Mouse (Mus musculus) embryonic facial prominence, embryonic 13.5 days (tissue): ENCODE measurements around the gene Mst1. TPM values are rescaled to one million over a fixed set of nuclear protein-coding genes. Genes with fewer than 3 reads are reported as not detected.

Source experiments
- ATAC-seq: fragments of 200-750 bp; cut with Nextera tagmentation; 2 replicates; pipeline ENCODE4 v1.8.0; 2017; ENCODE audit warnings: low read depth; ENCODE audit not compliant: insufficient number of reproducible peaks, insufficient read depth, low FRiP score, low TSS enrichment
- H3K27ac ChIP-seq: fragments of 300-500 bp; sonication (generic); 2 replicates; pipeline ENCODE4 v1.5.1; 2015; ENCODE audit warnings: moderate library complexity, mild to moderate bottlenecking, inconsistent platforms
- H3K27me3 ChIP-seq: fragments of 300-500 bp; sonication (generic); 2 replicates; pipeline ENCODE4 v1.6.1; 2015; ENCODE audit warnings: mild to moderate bottlenecking, inconsistent platforms
- H3K36me3 ChIP-seq: fragments of 300-500 bp; sonication (generic); 2 replicates; pipeline ENCODE4 v1.6.1; 2015; ENCODE audit warnings: mild to moderate bottlenecking, inconsistent platforms
- H3K4me1 ChIP-seq: fragments of 300-500 bp; sonication (generic); 2 replicates; pipeline ENCODE4 v1.6.1; 2015; ENCODE audit warnings: inconsistent platforms
- H3K4me2 ChIP-seq: fragments of 300-500 bp; sonication (generic); 2 replicates; pipeline ENCODE4 v1.6.1; 2015; ENCODE audit warnings: moderate library complexity, mild to moderate bottlenecking, inconsistent platforms
- H3K4me3 ChIP-seq: fragments of 300-500 bp; sonication (generic); 2 replicates; pipeline ENCODE4 v1.5.1; 2015; ENCODE audit warnings: mild to moderate bottlenecking, inconsistent platforms
- H3K9ac ChIP-seq: fragments of 300-500 bp; sonication (generic); 2 replicates; pipeline ENCODE4 v1.6.1; 2015; ENCODE audit warnings: mild to moderate bottlenecking, inconsistent platforms
- H3K9me3 ChIP-seq: fragments of 300-500 bp; sonication (generic); 2 replicates; pipeline ENCODE4 v1.6.1; 2016; ENCODE audit warnings: inconsistent platforms
- WGBS: fragments of 180-500 bp; shearing (Covaris S2); methylation state at CpG from one replicate; pipeline ENCODE4 v1.1.7; 2015; ENCODE audit warnings: mixed read lengths; 5-methylcytosine and 5-hydroxymethylcytosine counted together
- polyA plus RNA-seq: library from polyadenylated mRNA; unstranded; fragments of >200 nt; fragmentation: Nextera tagmentation; extraction: Ambion mirVana; gene quantifications from 2 replicates; pipeline ENCODE4 v1.2.1, GENCODE M21; 2015

Gene Mst1
- polyA plus RNA-seq, 1 experiment from 2014 or later: 0.38 TPM

DNA sequence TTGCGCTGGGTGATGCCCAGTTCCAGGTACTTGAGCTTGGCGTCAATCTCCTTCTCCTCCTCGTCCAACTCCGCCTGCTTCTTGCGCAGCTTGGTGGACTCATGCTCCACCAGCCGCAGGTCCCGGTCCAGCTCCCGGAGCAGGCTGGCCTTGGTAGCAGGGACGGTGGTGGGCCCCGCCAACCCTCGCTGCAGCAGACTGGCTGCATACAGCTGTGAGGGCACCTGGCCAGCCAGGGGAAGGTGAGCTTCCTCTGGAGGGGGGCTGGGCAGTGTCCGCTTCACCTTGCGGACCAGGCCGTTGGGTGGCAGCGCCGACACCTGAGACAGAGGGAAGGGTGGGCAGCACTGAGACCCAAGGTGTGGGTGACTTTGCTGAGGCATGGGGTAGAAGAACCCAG lies 27.6 kb downstream of the Mst1 start:
- H3K27me3 ChIP-seq: peaks cover 19% of the 10 kb centered on the region

GRCm38 (mm10) chr9:108110160-108110559 lies 29.9 kb downstream of the Mst1 start:
- Histone ChIP-seq H3K4me2 (peak overlapping the region; percentile 67), H3K4me1 (peaks cover 21% of the 10 kb centered on the region), H3K36me3 (no peaks in the 10 kb centered on the region), H3K9me3 (no peaks in the 10 kb centered on the region), H3K9ac (peak overlapping the region; percentile 63; the same call in 1 of the 2 replicates), H3K27me3 (peaks cover 29% of the 10 kb centered on the region), H3K27ac (no peak overlapping the region), H3K4me3 (no peak overlapping the region)
- ATAC-seq: no peak
- 80% methylated on average over 16 of the region's 16 CpGs for WGBS

More for the DNA sequence above, 27.6 kb downstream of the Mst1 start:
- Histone ChIP-seq H3K4me2 (no peak overlapping the region), H3K36me3 (no peaks in the 10 kb centered on the region), H3K4me1 (peaks cover 34% of the 10 kb centered on the region), H3K9me3 (no peaks in the 10 kb centered on the region), H3K9ac (no peak overlapping the region), H3K4me3 (no peak overlapping the region), H3K27ac (no peak overlapping the region)
- ATAC-seq: no peak
- 94% methylated on average over 16 of the region's 16 CpGs for WGBS

GRCm38 (mm10) chr9:108111101-108111592 lies 30.9 kb downstream of the Mst1 start:
- peak overlapping the region; percentile 67 for H3K4me2 ChIP-seq
- peaks cover 38% of the 10 kb centered on the region for H3K27me3 ChIP-seq
- H3K36me3 ChIP-seq: no peaks in the 10 kb centered on the region
- WGBS: 10% methylated on average over 22 of the region's 22 CpGs
- H3K4me3 ChIP-seq: peak overlapping the region; percentile 37
- peaks cover 12% of the 10 kb centered on the region for H3K4me1 ChIP-seq
- peak overlapping the region; percentile 63 for H3K9ac ChIP-seq
- no peaks in the 10 kb centered on the region for H3K9me3 ChIP-seq
- no peak for ATAC-seq
- H3K27ac ChIP-seq: no peak overlapping the region

DNA sequence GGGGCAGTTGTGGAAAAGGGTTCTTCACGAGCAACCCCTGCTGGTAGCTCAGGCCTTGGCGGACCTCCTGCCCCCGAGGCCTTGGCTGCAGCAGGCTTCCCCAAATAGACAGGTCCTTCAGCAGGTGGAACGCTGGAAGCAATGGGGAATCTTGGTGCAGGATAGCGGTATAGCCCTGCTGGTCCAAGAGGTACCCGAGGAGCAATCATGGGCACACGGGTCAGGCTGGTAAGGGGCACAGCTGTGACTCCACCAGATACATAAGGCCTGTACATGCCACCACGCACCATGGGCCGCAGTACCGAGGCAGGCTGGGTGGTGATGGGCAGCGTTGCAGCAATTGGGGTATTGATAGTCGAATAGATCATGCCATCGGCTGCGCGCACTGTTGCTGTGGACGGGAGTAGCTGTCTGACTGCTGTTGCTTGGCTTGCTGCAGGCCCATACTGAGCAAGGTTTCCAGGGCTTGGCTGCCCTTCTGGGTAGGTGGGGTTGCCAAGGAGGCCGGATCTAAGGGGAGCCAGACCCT lies 31.4 kb downstream of the Mst1 start:
- Histone ChIP-seq H3K4me3 (peak overlapping the region; percentile 37), H3K27me3 (peaks cover 40% of the 10 kb centered on the region), H3K27ac (no peak overlapping the region), H3K4me1 (peaks cover 12% of the 10 kb centered on the region), H3K4me2 (peak overlapping the region; percentile 67), H3K36me3 (no peaks in the 10 kb centered on the region), H3K9me3 (no peaks in the 10 kb centered on the region), H3K9ac (peak overlapping the region; percentile 63)
- 73% methylated on average over 17 of the region's 17 CpGs for WGBS
- ATAC-seq: no peak

DNA sequence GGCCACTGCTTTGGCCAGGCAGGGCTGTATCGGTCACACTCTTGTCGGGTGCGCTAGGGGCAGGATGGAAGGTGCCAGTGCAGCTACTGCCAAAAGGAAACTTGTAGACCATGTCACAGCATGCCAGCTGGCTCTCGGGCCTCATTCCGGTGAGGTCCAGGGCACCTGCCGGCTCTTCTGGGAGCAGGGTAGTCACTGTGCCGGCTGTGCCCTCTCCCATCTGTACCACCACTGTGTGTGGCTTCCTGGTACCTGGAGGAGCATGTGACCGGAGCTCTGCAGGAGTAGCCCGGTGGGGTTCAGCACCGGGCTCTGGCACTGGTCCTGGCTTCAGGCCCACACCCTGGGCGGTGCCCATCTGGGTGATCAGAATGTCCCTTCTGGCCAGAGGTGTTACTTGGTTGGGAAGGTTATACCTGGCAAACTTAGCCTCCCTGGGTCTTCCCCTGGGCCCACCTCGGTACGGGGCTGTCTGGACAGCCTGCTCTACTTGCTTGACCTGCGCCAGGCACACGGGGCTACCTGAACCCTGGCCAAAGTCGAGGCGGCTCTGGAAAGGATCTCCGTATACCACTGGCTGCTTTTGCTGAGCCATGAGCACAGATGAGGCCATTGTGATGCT lies 32.6 kb downstream of the Mst1 start:
- ATAC-seq: no peak
- no peak overlapping the region for H3K4me3 ChIP-seq
- H3K4me1 ChIP-seq: peaks cover 19% of the 10 kb centered on the region
- peaks cover 39% of the 10 kb centered on the region for H3K27me3 ChIP-seq
- no peak overlapping the region for H3K9ac ChIP-seq
- no peaks in the 10 kb centered on the region for H3K9me3 ChIP-seq
- H3K36me3 ChIP-seq: no peaks in the 10 kb centered on the region
- no peak overlapping the region for H3K4me2 ChIP-seq
- WGBS: 91% methylated on average over 18 of the region's 18 CpGs
- H3K27ac ChIP-seq: no peak overlapping the region

GRCm38 (mm10) chr9:108115290-108116077 lies 35.2 kb downstream of the Mst1 start:
- H3K9ac ChIP-seq: no peak overlapping the region
- H3K4me3 ChIP-seq: no peak overlapping the region
- WGBS: 72% methylated on average over 43 of the region's 43 CpGs
- H3K36me3 ChIP-seq: no peaks in the 10 kb centered on the region
- H3K27ac ChIP-seq: no peak overlapping the region
- ATAC-seq: no peak
- peaks cover 28% of the 10 kb centered on the region for H3K27me3 ChIP-seq
- H3K9me3 ChIP-seq: no peaks in the 10 kb centered on the region
- H3K4me1 ChIP-seq: peaks cover 23% of the 10 kb centered on the region
- H3K4me2 ChIP-seq: no peak overlapping the region

GRCm38 (mm10) chr9:108117143-108117542 lies 36.9 kb downstream of the Mst1 start:
- ATAC-seq: no peak
- no peaks in the 10 kb centered on the region for H3K36me3 ChIP-seq
- H3K27ac ChIP-seq: peak overlapping the region; percentile 85
- H3K4me2 ChIP-seq: no peak overlapping the region
- peak overlapping the region; percentile 7; the same call in 1 of the 2 replicates for H3K9ac ChIP-seq
- H3K27me3 ChIP-seq: peaks cover 22% of the 10 kb centered on the region
- H3K4me3 ChIP-seq: no peak overlapping the region
- 53% methylated on average over 4 of the region's 4 CpGs for WGBS
- no peaks in the 10 kb centered on the region for H3K9me3 ChIP-seq
- peaks cover 14% of the 10 kb centered on the region for H3K4me1 ChIP-seq

DNA sequence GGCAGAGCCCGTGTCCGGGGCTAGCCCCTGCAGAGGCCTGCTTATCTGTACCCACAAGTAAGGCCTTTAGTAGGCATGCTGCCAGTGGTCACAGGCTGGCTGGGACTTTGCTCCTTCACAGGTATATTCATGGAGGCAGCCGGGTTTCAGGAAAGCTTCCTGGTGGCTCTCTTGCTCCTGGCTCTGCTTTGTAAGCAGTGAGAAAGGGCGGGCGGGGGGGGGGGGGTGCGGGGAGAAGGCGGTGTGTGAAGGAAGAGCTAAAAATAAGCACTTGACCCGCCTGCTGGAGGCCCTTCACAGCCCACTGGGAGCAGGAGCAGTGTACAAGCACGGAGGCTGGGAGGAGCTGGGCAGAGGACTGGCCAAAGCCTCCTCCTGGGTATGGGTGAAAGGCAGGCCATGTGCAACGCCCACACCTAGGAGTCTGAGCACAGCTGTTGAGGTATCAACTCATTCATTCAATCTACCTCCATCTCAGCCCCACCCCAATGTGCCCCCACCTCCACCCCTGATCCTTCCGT lies 39.7 kb downstream of the Mst1 start:
- no peak overlapping the region for H3K9ac ChIP-seq
- WGBS: 51% methylated on average over 11 of the region's 11 CpGs
- H3K4me3 ChIP-seq: no peak overlapping the region
- H3K36me3 ChIP-seq: no peaks in the 10 kb centered on the region
- H3K4me1 ChIP-seq: peaks cover 14% of the 10 kb centered on the region
- no peaks in the 10 kb centered on the region for H3K9me3 ChIP-seq
- ATAC-seq: no peak
- peaks cover 13% of the 10 kb centered on the region for H3K27me3 ChIP-seq
- peak overlapping the region; percentile 4; the same call in 1 of the 2 replicates for H3K27ac ChIP-seq
- H3K4me2 ChIP-seq: no peak overlapping the region

DNA sequence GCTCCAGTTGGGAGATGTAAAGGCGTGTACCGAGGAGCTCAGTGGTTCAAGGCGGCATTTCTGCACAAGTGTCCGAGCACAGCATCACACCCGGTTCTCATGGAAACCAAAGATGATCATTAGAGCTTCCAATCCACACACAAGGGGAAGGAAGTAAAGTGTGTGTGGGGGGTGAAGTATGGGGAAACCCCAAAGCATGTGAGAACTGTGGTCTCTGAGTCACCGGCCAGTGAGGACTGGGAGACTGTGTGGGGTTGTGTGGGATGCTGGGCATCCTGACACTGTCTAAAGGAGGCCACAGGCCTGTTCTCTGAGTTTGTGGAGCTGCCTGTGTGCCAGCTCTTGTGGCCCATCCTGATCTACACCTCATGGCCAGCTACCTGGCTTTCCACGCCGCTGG lies 40.4 kb downstream of the Mst1 start:
- Histone ChIP-seq H3K9me3 (no peaks in the 10 kb centered on the region), H3K9ac (no peak overlapping the region), H3K4me2 (no peak overlapping the region), H3K4me3 (no peak overlapping the region), H3K4me1 (peaks cover 14% of the 10 kb centered on the region), H3K27me3 (peaks cover 6% of the 10 kb centered on the region; the same call in 1 of the 2 replicates), H3K27ac (no peak overlapping the region), H3K36me3 (no peaks in the 10 kb centered on the region)
- 91% methylated on average over 8 of the region's 8 CpGs for WGBS
- no peak for ATAC-seq

- Histone ChIP-seq H3K9ac (no peak overlapping the region), H3K27ac (no peak overlapping the region), H3K4me3 (no peak overlapping the region), H3K4me1 (peaks cover 14% of the 10 kb centered on the region), H3K36me3 (no peaks in the 10 kb centered on the region), H3K27me3 (no peaks in the 10 kb centered on the region), H3K4me2 (no peak overlapping the region), H3K9me3 (no peaks in the 10 kb centered on the region)
- ATAC-seq: no peak
- WGBS: 82% methylated on average over 10 of the region's 10 CpGs
Measured at GRCm38 (mm10) chr9:108121170-108121969, 41.1 kb downstream of the Mst1 start.

- WGBS: 75% methylated on average over 4 of the region's 4 CpGs
- H3K9ac ChIP-seq: no peak overlapping the region
Measured at GRCm38 (mm10) chr9:108123916-108124315, 43.7 kb downstream of the Mst1 start.

More at GRCm38 (mm10) chr9:108123916-108124315, 43.7 kb downstream of the Mst1 start:
- Histone ChIP-seq H3K27ac (no peak overlapping the region), H3K27me3 (no peaks in the 10 kb centered on the region), H3K4me1 (peaks cover 10% of the 10 kb centered on the region; the same call in 1 of the 2 replicates), H3K9me3 (no peaks in the 10 kb centered on the region), H3K36me3 (no peaks in the 10 kb centered on the region), H3K4me3 (no peak overlapping the region), H3K4me2 (no peak overlapping the region)
- no peak for ATAC-seq
